Mouse (Mus musculus): Measurements from ENCODE around the gene Itga9. TPM values are rescaled to one million over a fixed set of nuclear protein-coding genes. Genes with fewer than 3 reads are reported as not detected.

Gene Itga9
- polyA plus RNA-seq (2012; ENCODE audit: insufficient read depth, insufficient read length, missing spikeins) = 2.3 and 2.7 TPM in 2 replicates

GRCm38 (mm10) chr9:118606148-118606816 is at the start of gene Itga9:
TSS of gene Itga9 (plus strand) at chr9:118606690.
- Histone ChIP-seq H3K4me1 (ENCODE audit: control insufficient read depth, insufficient read depth, insufficient read length, low read length) (peaks cover 2% of the 10 kb centered on the region; the same call in 1 of the 2 replicates), H3K27ac (replicated peaks; ENCODE audit: low read depth, low read length) (0 out of 2 replicates have a peak within 1 kb of the TSS, but pooled peaks have one; percentile 19), H3K4me3 (ENCODE audit: insufficient read depth, low read depth, low read length) (peak within 1 kb of the TSS; percentile 82)

- no peak overlapping the region for H3K27ac ChIP-seq (replicated peaks; ENCODE audit: low read depth, low read length)
- no peak overlapping the region for H3K4me3 ChIP-seq (ENCODE audit: insufficient read depth, low read depth, low read length)
- H3K4me1 ChIP-seq (ENCODE audit: control insufficient read depth, insufficient read depth, insufficient read length, low read length) = no peaks in the 10 kb centered on the region
These were observed 49.3 kb upstream of the Itga9 start for GRCm38 (mm10) chr9:118556951-118557780.

GRCm38 (mm10) chr9:118563356-118563755 is 43.1 kb upstream of the Itga9 start:
- H3K4me1 ChIP-seq (ENCODE audit: control insufficient read depth, insufficient read depth, insufficient read length, low read length) = no peaks in the 10 kb centered on the region
- H3K4me3 ChIP-seq (ENCODE audit: insufficient read depth, low read depth, low read length) = no peak overlapping the region
- H3K27ac ChIP-seq (replicated peaks; ENCODE audit: low read depth, low read length) = no peak overlapping the region

GRCm38 (mm10) chr9:118563866-118564265 is 42.6 kb upstream of the Itga9 start:
- no peaks in the 10 kb centered on the region for H3K4me1 ChIP-seq (ENCODE audit: control insufficient read depth, insufficient read depth, insufficient read length, low read length)
- no peak overlapping the region for H3K4me3 ChIP-seq (ENCODE audit: insufficient read depth, low read depth, low read length)
- no peak overlapping the region for H3K27ac ChIP-seq (replicated peaks; ENCODE audit: low read depth, low read length)

- Histone ChIP-seq H3K4me3 (ENCODE audit: insufficient read depth, low read depth, low read length) (no peak overlapping the region), H3K4me1 (ENCODE audit: control insufficient read depth, insufficient read depth, insufficient read length, low read length) (no peaks in the 10 kb centered on the region), H3K27ac (replicated peaks; ENCODE audit: low read depth, low read length) (no peak overlapping the region)
These were observed 41.8 kb upstream of the Itga9 start for GRCm38 (mm10) chr9:118564696-118565095.

DNA sequence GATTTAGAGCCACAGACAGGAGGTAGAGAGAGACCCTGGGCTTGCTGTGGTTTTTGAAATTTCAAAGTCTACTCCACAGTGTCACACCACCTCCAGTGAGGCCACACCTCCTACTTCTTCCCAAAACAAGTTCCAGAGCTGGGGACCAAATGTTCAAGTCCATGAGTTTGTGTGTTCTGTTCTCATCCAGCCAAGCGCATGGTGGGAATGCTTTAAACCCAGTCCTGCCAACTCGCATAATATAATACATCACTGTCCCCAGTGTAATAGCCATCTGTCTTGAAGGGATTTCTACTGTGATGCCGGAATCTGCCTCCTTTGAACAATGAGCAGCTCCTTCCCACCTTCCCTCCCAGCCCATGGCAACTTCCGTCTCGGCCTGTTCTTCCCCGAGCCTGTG is 37.2 kb upstream of the Itga9 start:
- Histone ChIP-seq H3K27ac (replicated peaks; ENCODE audit: low read depth, low read length) (no peak overlapping the region), H3K4me3 (ENCODE audit: insufficient read depth, low read depth, low read length) (no peak overlapping the region), H3K4me1 (ENCODE audit: control insufficient read depth, insufficient read depth, insufficient read length, low read length) (no peaks in the 10 kb centered on the region)

- H3K4me1 ChIP-seq (ENCODE audit: control insufficient read depth, insufficient read depth, insufficient read length, low read length) = no peaks in the 10 kb centered on the region
- no peak overlapping the region for H3K27ac ChIP-seq (replicated peaks; ENCODE audit: low read depth, low read length)
- H3K4me3 ChIP-seq (ENCODE audit: insufficient read depth, low read depth, low read length) = no peak overlapping the region
These were observed 35.6 kb upstream of the Itga9 start for GRCm38 (mm10) chr9:118570865-118571264.

- Histone ChIP-seq H3K4me1 (ENCODE audit: control insufficient read depth, insufficient read depth, insufficient read length, low read length) (no peaks in the 10 kb centered on the region), H3K27ac (replicated peaks; ENCODE audit: low read depth, low read length) (no peak overlapping the region), H3K4me3 (ENCODE audit: insufficient read depth, low read depth, low read length) (no peak overlapping the region)
These were observed 34.8 kb upstream of the Itga9 start for GRCm38 (mm10) chr9:118571701-118572100.

- no peak overlapping the region for H3K27ac ChIP-seq (replicated peaks; ENCODE audit: low read depth, low read length)
- H3K4me3 ChIP-seq (ENCODE audit: insufficient read depth, low read depth, low read length) = no peak overlapping the region
- H3K4me1 ChIP-seq (ENCODE audit: control insufficient read depth, insufficient read depth, insufficient read length, low read length) = no peaks in the 10 kb centered on the region
These were observed 31.6 kb upstream of the Itga9 start for GRCm38 (mm10) chr9:118574911-118575310.

- H3K4me3 ChIP-seq (ENCODE audit: insufficient read depth, low read depth, low read length) = no peak overlapping the region
- no peak overlapping the region for H3K27ac ChIP-seq (replicated peaks; ENCODE audit: low read depth, low read length)
- no peaks in the 10 kb centered on the region for H3K4me1 ChIP-seq (ENCODE audit: control insufficient read depth, insufficient read depth, insufficient read length, low read length)
These were observed 26.1 kb upstream of the Itga9 start for GRCm38 (mm10) chr9:118580371-118580770.

DNA sequence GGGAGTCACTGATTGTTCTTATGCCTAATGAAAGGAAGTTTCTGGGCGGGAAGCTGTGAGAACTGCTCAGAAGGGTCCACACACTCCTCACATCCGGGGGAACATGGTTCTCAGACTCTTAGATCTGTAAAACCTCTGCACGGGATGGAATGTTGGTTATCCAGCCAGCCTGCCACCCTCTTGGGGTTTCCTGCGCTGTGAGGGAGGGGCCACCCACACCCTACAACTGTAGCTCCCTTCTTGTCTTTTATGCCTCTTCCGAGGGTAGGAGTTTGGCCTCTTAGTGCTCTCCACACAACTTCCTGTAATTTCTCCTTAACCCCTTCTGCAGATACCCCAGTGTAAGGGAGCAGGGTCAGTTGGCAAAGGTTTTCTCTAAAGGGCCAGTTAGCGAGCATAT is 23.7 kb upstream of the Itga9 start:
- H3K4me1 ChIP-seq (ENCODE audit: control insufficient read depth, insufficient read depth, insufficient read length, low read length) = no peaks in the 10 kb centered on the region
- no peak overlapping the region for H3K4me3 ChIP-seq (ENCODE audit: insufficient read depth, low read depth, low read length)
- H3K27ac ChIP-seq (replicated peaks; ENCODE audit: low read depth, low read length) = no peak overlapping the region

DNA sequence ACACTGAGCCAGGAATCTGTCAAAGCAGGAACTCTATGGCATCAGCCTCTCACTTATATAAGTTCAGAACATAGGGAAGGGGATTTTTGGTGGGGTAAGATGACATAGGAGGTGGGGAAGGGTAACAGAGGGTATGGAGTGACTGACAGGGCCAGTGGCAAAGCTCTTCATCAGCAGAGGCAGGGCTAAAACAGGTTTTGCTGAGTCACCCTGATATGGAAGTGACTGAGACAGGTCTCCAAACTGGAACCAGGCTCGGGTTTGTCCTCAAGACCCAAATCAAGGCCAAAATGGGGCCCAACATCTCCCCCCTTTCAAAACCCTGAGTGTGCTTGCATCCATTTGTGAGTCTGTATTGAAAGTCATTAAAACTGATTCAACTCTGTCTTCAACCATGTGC is 21.7 kb upstream of the Itga9 start:
- Histone ChIP-seq H3K4me1 (ENCODE audit: control insufficient read depth, insufficient read depth, insufficient read length, low read length) (no peaks in the 10 kb centered on the region), H3K4me3 (ENCODE audit: insufficient read depth, low read depth, low read length) (no peak overlapping the region), H3K27ac (replicated peaks; ENCODE audit: low read depth, low read length) (no peak overlapping the region)

GRCm38 (mm10) chr9:118585998-118586397 is 20.5 kb upstream of the Itga9 start:
- Histone ChIP-seq H3K4me1 (ENCODE audit: control insufficient read depth, insufficient read depth, insufficient read length, low read length) (no peaks in the 10 kb centered on the region), H3K4me3 (ENCODE audit: insufficient read depth, low read depth, low read length) (no peak overlapping the region), H3K27ac (replicated peaks; ENCODE audit: low read depth, low read length) (no peak overlapping the region)

GRCm38 (mm10) chr9:118587115-118587514 is 19.4 kb upstream of the Itga9 start:
- Histone ChIP-seq H3K4me1 (ENCODE audit: control insufficient read depth, insufficient read depth, insufficient read length, low read length) (no peaks in the 10 kb centered on the region), H3K4me3 (ENCODE audit: insufficient read depth, low read depth, low read length) (no peak overlapping the region), H3K27ac (replicated peaks; ENCODE audit: low read depth, low read length) (no peak overlapping the region)

DNA sequence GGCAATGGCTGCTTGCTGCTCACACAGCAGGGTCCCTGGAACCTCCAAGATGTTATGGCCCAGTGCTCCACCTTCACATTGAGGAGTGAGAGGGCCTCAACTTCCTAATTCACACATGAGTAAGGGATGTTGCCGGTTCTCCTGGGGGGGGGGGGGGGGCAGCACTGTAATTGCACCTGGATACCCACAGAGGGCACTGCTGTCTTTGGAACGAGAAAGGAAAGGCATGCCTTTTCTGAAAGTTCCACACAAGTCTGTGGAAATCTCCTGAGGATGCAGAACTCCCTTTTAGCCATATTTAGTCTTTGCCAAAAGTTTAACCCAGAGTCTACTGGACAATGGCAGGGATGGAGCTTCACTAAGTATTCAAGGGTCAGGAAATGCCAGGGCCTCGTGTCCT is 17.2 kb upstream of the Itga9 start:
- Histone ChIP-seq H3K4me1 (ENCODE audit: control insufficient read depth, insufficient read depth, insufficient read length, low read length) (no peaks in the 10 kb centered on the region), H3K27ac (replicated peaks; ENCODE audit: low read depth, low read length) (no peak overlapping the region), H3K4me3 (ENCODE audit: insufficient read depth, low read depth, low read length) (no peak overlapping the region)

DNA sequence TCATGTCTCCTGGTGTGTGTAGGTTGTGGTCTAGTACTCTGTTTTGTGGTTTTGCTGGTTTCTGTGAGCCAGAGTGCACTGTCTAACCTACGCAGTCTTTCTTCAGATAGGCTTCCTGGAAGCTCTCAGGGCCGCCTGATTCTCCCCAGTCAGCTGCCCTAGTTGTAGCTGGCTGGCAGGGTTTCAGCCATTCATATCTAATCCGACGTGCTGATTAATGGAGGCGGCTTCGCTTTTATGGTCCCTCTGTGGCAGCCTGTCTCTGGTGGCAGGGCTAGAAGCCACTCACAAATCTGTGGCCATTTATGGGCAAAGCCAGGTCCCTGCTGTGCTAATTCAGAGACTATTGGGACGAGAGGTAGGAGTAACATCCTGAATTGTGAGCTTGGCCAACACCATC is 16.3 kb upstream of the Itga9 start:
- Histone ChIP-seq H3K27ac (replicated peaks; ENCODE audit: low read depth, low read length) (no peak overlapping the region), H3K4me1 (ENCODE audit: control insufficient read depth, insufficient read depth, insufficient read length, low read length) (no peaks in the 10 kb centered on the region), H3K4me3 (ENCODE audit: insufficient read depth, low read depth, low read length) (no peak overlapping the region)
